Mouse (Mus musculus) limb, embryonic 13.5 days (tissue): ENCODE measurements around the gene Col6a4. TPM values are rescaled to one million over a fixed set of nuclear protein-coding genes. Genes with fewer than 3 reads are reported as not detected.

Source experiments
- ATAC-seq: fragments of 200-750 bp; cut with Nextera tagmentation; 2 replicates; pipeline ENCODE4 v1.8.0; 2017; ENCODE audit warnings: low read depth, moderate number of reproducible peaks, moderate TSS enrichment; ENCODE audit not compliant: low FRiP score
- H3K27ac ChIP-seq: fragments of 300-500 bp; sonication (generic); 2 replicates; pipeline ENCODE4 v1.5.1; 2015; ENCODE audit warnings: inconsistent platforms, mild to moderate bottlenecking, moderate library complexity
- H3K27me3 ChIP-seq: fragments of 300-500 bp; sonication (generic); 2 replicates; pipeline ENCODE4 v1.6.1; 2015; ENCODE audit warnings: mild to moderate bottlenecking, inconsistent platforms
- H3K36me3 ChIP-seq: fragments of 300-500 bp; sonication (generic); 2 replicates; pipeline ENCODE4 v1.6.1; 2015; ENCODE audit warnings: inconsistent platforms, mild to moderate bottlenecking, moderate library complexity
- H3K4me1 ChIP-seq: fragments of 300-500 bp; sonication (generic); 2 replicates; pipeline ENCODE4 v1.6.1; 2015; ENCODE audit warnings: inconsistent platforms
- H3K4me2 ChIP-seq: fragments of 300-500 bp; sonication (generic); replicated peaks from 2 replicates; pipeline ENCODE4 v1.6.1; 2015; ENCODE audit warnings: inconsistent platforms, mild to moderate bottlenecking, moderate library complexity
- H3K4me3 ChIP-seq: fragments of 300-500 bp; sonication (generic); 2 replicates; pipeline ENCODE4 v1.5.1; 2015; ENCODE audit warnings: moderate library complexity, mild to moderate bottlenecking, inconsistent platforms
- H3K9ac ChIP-seq: fragments of 300-500 bp; sonication (generic); 2 replicates; pipeline ENCODE4 v1.6.1; 2015; ENCODE audit warnings: mild to moderate bottlenecking, inconsistent platforms
- H3K9me3 ChIP-seq: fragments of 300-500 bp; sonication (generic); 2 replicates; pipeline ENCODE4 v1.6.1; 2016; ENCODE audit warnings: inconsistent platforms
- WGBS: fragments of 180-500 bp; shearing (Covaris S2); methylation state at CpG from one replicate; pipeline ENCODE4 v1.1.7; 2015; 5-methylcytosine and 5-hydroxymethylcytosine counted together
- polyA plus RNA-seq: library from polyadenylated mRNA; unstranded; fragments of >200 nt; fragmentation: Nextera tagmentation; extraction: Ambion mirVana; gene quantifications from 2 replicates; pipeline ENCODE4 v1.2.1, GENCODE M21; 2015

The Col6a4 gene
- 0.29 and 0.36 TPM in 2 replicates for polyA plus RNA-seq

DNA sequence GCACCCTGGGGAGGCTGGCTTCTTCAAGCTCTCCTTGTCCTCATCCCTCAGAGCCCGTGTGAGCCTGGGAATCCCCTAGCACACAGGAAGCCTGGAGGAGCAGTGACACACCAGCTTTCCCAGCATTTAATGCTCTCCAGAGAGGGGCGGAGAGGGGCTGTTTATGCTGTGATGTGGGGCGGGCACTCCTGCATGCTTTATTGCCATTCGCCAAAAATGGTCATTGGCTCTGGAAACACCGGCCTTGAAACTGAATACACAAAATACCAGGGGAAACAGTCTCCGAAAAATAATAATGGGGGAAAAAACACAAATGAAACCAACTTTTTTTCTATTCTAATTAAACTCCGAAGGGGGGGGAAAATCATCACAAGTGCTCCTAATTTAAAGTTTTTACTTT lies at the start of gene Col6a4:
TSS of gene Col6a4 (minus strand) at position 101 of the 400 bp plus-strand sequence.
- Histone ChIP-seq H3K4me2 (no peak within 1 kb of the TSS; the same call in 1 of the 2 replicates), H3K36me3 (no peaks in the 10 kb centered on the region), H3K4me1 (peaks cover 3% of the 10 kb centered on the region; the same call in 1 of the 2 replicates), H3K9me3 (no peaks in the 10 kb centered on the region), H3K9ac (no peak within 1 kb of the TSS), H3K4me3 (no peak within 1 kb of the TSS), H3K27ac (no peak within 1 kb of the TSS), H3K27me3 (no peaks in the 10 kb centered on the region)
- 35% methylated on average over 7 of the region's 7 CpGs for WGBS
- ATAC-seq: no peak

GRCm38 (mm10) chr9:106145582-106145981 lies 49.0 kb upstream of the Col6a4 start:
- Histone ChIP-seq H3K4me1 (peaks cover 20% of the 10 kb centered on the region), H3K4me3 (no peak overlapping the region), H3K27me3 (peaks cover 54% of the 10 kb centered on the region), H3K4me2 (no peak overlapping the region), H3K27ac (no peak overlapping the region), H3K9me3 (no peaks in the 10 kb centered on the region), H3K9ac (no peak overlapping the region), H3K36me3 (no peaks in the 10 kb centered on the region)
- 84% methylated on average over 2 of the region's 2 CpGs for WGBS
- ATAC-seq: no peak

DNA sequence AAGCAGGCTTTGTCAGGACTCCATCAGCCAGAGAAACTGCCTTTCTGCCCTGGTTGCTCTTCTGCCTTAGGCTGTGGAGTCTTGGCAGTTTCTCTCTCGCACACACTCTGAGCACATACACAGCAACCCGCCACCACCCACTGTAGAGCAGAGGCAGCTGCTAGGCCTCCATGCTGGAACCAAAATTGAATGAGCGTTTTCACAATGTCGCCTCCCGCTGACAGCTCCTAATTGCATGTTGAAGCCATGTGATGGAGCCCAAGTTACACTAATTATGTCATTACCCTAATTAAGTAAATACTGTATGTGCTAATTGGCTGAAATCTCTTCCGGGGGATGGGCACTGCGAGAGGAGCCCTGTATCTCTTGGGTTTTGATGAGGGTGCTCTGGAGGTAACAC lies 47.6 kb upstream of the Col6a4 start:
- WGBS: 74% methylated on average over 7 of the region's 7 CpGs
- Histone ChIP-seq H3K9me3 (no peaks in the 10 kb centered on the region), H3K36me3 (no peaks in the 10 kb centered on the region), H3K4me3 (no peak overlapping the region), H3K9ac (no peak overlapping the region), H3K27me3 (peaks cover 40% of the 10 kb centered on the region), H3K4me1 (peaks cover 23% of the 10 kb centered on the region), H3K27ac (no peak overlapping the region), H3K4me2 (no peak overlapping the region)
- no peak for ATAC-seq

DNA sequence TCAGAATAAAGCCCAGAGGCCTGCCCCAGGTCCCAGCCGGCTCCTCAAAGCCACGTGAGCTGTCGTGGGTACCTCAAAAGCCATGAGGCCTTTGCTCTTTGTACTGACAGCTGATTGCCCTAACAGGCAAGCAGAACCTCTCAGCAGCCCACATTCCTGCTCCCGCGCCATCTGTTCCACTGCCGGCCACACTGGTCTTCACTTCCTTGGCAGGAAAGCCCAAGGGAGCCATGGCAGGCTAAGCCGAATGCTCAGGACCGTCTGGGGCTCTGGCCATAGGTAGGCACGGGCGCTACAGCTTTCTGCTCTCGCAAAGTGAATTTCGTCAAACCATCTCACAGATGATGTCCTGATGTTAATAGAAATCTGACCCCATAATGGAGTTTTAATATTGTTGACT lies 45.4 kb upstream of the Col6a4 start:
- H3K9me3 ChIP-seq: no peaks in the 10 kb centered on the region
- 75% methylated on average over 12 of the region's 12 CpGs for WGBS
- H3K36me3 ChIP-seq: no peaks in the 10 kb centered on the region

GRCm38 (mm10) chr9:106139763-106140162 lies 43.2 kb upstream of the Col6a4 start:
- ATAC-seq: no peak

More for the DNA sequence above, 45.4 kb upstream of the Col6a4 start:
- H3K9ac ChIP-seq: no peak overlapping the region
- H3K4me1 ChIP-seq: peaks cover 6% of the 10 kb centered on the region
- ATAC-seq: no peak
- peaks cover 18% of the 10 kb centered on the region for H3K27me3 ChIP-seq
- H3K4me3 ChIP-seq: no peak overlapping the region
- H3K27ac ChIP-seq: no peak overlapping the region
- H3K4me2 ChIP-seq: no peak overlapping the region

DNA sequence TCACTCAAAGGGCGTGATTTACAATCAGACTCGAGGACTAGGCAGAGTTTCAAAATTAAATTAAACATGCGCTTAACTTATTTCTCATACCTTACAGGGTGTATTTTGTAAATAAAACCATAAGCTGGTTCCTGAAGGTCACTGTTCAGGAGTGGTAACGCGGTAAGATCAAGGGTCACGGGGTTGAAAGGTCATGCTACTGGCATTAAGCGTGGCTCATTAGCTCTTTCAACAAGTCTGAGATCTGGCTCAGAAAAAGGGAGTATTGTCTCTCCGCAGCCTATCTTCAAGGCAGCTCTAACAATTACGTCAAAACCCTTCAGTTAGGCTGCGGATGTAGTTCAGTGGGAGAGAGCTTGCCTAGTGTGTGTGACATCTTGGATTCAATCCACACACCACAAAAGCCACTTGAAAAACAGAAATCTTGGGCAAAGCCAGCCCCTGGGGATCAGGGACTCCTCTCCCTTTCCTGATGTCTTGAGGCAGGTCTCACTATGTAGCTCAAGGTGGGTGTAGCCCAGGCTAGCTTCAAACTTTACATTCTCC lies 41.2 kb upstream of the Col6a4 start:
- no peak overlapping the region for H3K9ac ChIP-seq
- no peaks in the 10 kb centered on the region for H3K9me3 ChIP-seq
- H3K36me3 ChIP-seq: no peaks in the 10 kb centered on the region
- peaks cover 6% of the 10 kb centered on the region for H3K4me1 ChIP-seq
- H3K4me2 ChIP-seq: no peak overlapping the region
- no peak overlapping the region for H3K27ac ChIP-seq
- H3K27me3 ChIP-seq: peaks cover 4% of the 10 kb centered on the region; the same call in 1 of the 2 replicates
- H3K4me3 ChIP-seq: no peak overlapping the region
- ATAC-seq: no peak
- 43% methylated on average over 10 of the region's 10 CpGs for WGBS

More at GRCm38 (mm10) chr9:106139763-106140162, 43.2 kb upstream of the Col6a4 start:
- H3K27ac ChIP-seq: no peak overlapping the region
- 10% methylated on average over 10 of the region's 10 CpGs for WGBS
- H3K9me3 ChIP-seq: no peaks in the 10 kb centered on the region
- no peaks in the 10 kb centered on the region for H3K36me3 ChIP-seq
- H3K4me1 ChIP-seq: peaks cover 6% of the 10 kb centered on the region
- no peak overlapping the region for H3K4me3 ChIP-seq
- peaks cover 4% of the 10 kb centered on the region; the same call in 1 of the 2 replicates for H3K27me3 ChIP-seq
- no peak overlapping the region for H3K4me2 ChIP-seq
- H3K9ac ChIP-seq: no peak overlapping the region

GRCm38 (mm10) chr9:106130250-106130649 lies 33.7 kb upstream of the Col6a4 start:
- WGBS: 78% methylated on average over 7 of the region's 7 CpGs
- no peak for ATAC-seq
- Histone ChIP-seq H3K4me1 (peaks cover 3% of the 10 kb centered on the region; the same call in 1 of the 2 replicates), H3K9ac (no peak overlapping the region), H3K36me3 (no peaks in the 10 kb centered on the region), H3K4me3 (no peak overlapping the region), H3K9me3 (no peaks in the 10 kb centered on the region), H3K27me3 (no peaks in the 10 kb centered on the region), H3K27ac (no peak overlapping the region), H3K4me2 (no peak overlapping the region)

DNA sequence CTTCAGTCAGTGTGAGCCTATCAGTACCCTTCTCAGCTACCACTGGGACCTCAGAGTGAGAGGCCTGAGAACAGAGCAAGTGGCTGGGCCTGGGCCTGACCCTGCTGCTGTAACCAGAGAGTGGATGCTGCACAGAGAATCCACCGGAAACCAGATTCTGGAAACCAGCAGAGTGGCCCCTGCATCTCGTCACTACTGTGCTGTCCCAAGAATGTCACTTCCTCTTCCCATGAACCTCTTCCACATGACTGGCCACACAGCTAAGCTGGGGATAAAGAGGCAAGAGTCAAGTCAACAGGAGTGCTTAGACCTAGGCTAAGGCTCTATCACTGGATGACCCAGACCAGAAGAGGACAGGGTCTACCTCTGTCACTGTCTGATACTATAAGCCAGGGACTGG lies 32.5 kb upstream of the Col6a4 start:
- 71% methylated on average over 2 of the region's 2 CpGs for WGBS
- H3K27ac ChIP-seq: no peak overlapping the region
- H3K9me3 ChIP-seq: no peaks in the 10 kb centered on the region
- no peak overlapping the region for H3K9ac ChIP-seq
- no peaks in the 10 kb centered on the region for H3K27me3 ChIP-seq
- ATAC-seq: no peak
- H3K36me3 ChIP-seq: no peaks in the 10 kb centered on the region
- H3K4me3 ChIP-seq: no peak overlapping the region
- peaks cover 3% of the 10 kb centered on the region; the same call in 1 of the 2 replicates for H3K4me1 ChIP-seq
- H3K4me2 ChIP-seq: no peak overlapping the region

DNA sequence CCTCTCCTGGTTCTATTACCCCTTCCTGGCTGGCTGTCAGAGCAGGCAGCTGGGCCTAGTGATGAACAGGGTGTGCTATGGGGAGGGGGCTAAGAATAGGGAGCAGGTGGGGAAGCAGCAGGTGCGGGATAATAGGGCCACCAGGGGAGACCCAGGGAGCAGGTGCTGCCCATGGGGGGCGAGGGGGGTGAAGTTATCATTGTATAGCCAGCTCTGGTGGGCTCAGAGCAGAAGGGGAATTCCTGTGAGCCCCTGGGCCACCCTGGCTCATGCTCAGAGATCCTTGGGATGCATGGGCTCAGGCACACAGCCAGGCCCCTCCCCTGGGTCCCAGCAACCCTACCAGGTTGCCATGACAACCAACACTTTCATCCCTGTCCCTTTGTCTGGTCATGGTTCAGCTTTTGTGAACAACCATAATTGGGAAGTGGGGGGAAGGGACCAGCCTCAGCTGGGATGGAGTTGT lies 30.2 kb upstream of the Col6a4 start:
- Histone ChIP-seq H3K4me1 (peaks cover 3% of the 10 kb centered on the region; the same call in 1 of the 2 replicates), H3K9me3 (no peaks in the 10 kb centered on the region), H3K36me3 (no peaks in the 10 kb centered on the region), H3K4me2 (no peak overlapping the region), H3K27ac (no peak overlapping the region), H3K4me3 (no peak overlapping the region), H3K27me3 (no peaks in the 10 kb centered on the region), H3K9ac (no peak overlapping the region)
- WGBS: 64% methylated on average over 2 of the region's 2 CpGs
- ATAC-seq: peak; percentile 48

DNA sequence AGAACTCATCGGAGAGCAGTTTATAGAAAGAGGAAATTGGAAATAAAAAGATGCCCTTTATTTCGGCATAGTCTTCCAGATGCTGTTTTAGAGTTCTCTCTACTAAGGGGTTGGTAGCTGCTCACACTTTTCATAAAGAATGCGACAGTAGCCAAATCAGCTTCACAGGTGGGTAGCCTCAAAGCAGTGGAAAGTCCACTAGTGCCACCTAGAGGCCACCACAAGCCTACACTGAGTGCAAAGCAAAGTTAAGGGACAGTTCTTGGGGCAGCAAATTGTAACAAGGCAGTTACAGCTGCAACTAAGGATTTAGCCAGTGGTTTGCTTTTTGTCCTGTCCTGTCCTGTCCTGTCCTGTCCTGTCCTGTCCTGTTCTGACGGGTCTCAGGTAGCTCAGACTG lies 27.0 kb upstream of the Col6a4 start:
- WGBS: 45% methylated on average over 4 of the region's 4 CpGs
- no peaks in the 10 kb centered on the region for H3K36me3 ChIP-seq
- H3K4me2 ChIP-seq: no peak overlapping the region
- ATAC-seq: no peak
- no peaks in the 10 kb centered on the region for H3K9me3 ChIP-seq
- peaks cover 3% of the 10 kb centered on the region; the same call in 1 of the 2 replicates for H3K4me1 ChIP-seq
- H3K27ac ChIP-seq: no peak overlapping the region
- no peak overlapping the region for H3K4me3 ChIP-seq
- no peak overlapping the region for H3K9ac ChIP-seq
- H3K27me3 ChIP-seq: no peaks in the 10 kb centered on the region

GRCm38 (mm10) chr9:106119075-106119474 lies 22.5 kb upstream of the Col6a4 start:
- no peaks in the 10 kb centered on the region for H3K4me1 ChIP-seq
- no peak overlapping the region for H3K4me2 ChIP-seq
- ATAC-seq: no peak
- no peak overlapping the region for H3K4me3 ChIP-seq
- H3K27ac ChIP-seq: no peak overlapping the region
- 78% methylated on average over 9 of the region's 9 CpGs for WGBS
- no peaks in the 10 kb centered on the region for H3K9me3 ChIP-seq
- H3K27me3 ChIP-seq: no peaks in the 10 kb centered on the region
- no peaks in the 10 kb centered on the region for H3K36me3 ChIP-seq
- H3K9ac ChIP-seq: no peak overlapping the region

GRCm38 (mm10) chr9:106115801-106116424 lies 19.3 kb upstream of the Col6a4 start:
- Histone ChIP-seq H3K4me1 (no peaks in the 10 kb centered on the region), H3K27me3 (no peaks in the 10 kb centered on the region), H3K4me3 (no peak overlapping the region), H3K36me3 (no peaks in the 10 kb centered on the region), H3K27ac (no peak overlapping the region), H3K9me3 (peaks cover 4% of the 10 kb centered on the region; the same call in 1 of the 2 replicates), H3K9ac (no peak overlapping the region), H3K4me2 (0 out of 2 replicates have a peak overlapping the region, but pooled peaks have one; percentile 2)
- no peak for ATAC-seq
- WGBS: 32% methylated on average over 13 of the region's 13 CpGs
